Mouse (Mus musculus) heart, embryonic 13.5 days (tissue): Measurements from ENCODE around the gene Pih1d1. TPM values are rescaled to one million over a fixed set of nuclear protein-coding genes. Genes with fewer than 3 reads are reported as not detected.
"Not testable (repeated sequence)": the region's sequence is repeated elsewhere in the genome, so short reads cannot be mapped to it uniquely, and the experiment has no call there.

ENCODE experiments used
- ATAC-seq: fragments of 200-750 bp; cut with Nextera tagmentation; 2 replicates; pipeline ENCODE4 v1.8.0; 2017; ENCODE audit warnings: moderate TSS enrichment; ENCODE audit not compliant: insufficient number of reproducible peaks, low FRiP score, low TSS enrichment; ENCODE audit errors: extremely low read depth
- H3K27ac ChIP-seq: fragments of 300-500 bp; sonication (generic); replicated peaks from 2 replicates; pipeline ENCODE4 v1.5.1; 2015; ENCODE audit warnings: moderate library complexity, mild to moderate bottlenecking, inconsistent platforms
- H3K27me3 ChIP-seq: fragments of 300-500 bp; sonication (generic); replicated peaks from 2 replicates; pipeline ENCODE4 v1.6.1; 2015; ENCODE audit warnings: mild to moderate bottlenecking, inconsistent platforms
- H3K36me3 ChIP-seq: fragments of 300-500 bp; sonication (generic); 2 replicates; pipeline ENCODE4 v1.6.1; 2015; ENCODE audit warnings: mild to moderate bottlenecking, inconsistent platforms
- H3K4me1 ChIP-seq: fragments of 300-500 bp; sonication (generic); 2 replicates; pipeline ENCODE4 v1.6.1; 2015; ENCODE audit warnings: inconsistent platforms
- H3K4me2 ChIP-seq: fragments of 300-500 bp; sonication (generic); 2 replicates; pipeline ENCODE4 v1.6.1; 2015; ENCODE audit warnings: inconsistent platforms, mild to moderate bottlenecking, moderate library complexity
- H3K4me3 ChIP-seq: fragments of 300-500 bp; sonication (generic); 2 replicates; pipeline ENCODE4 v1.5.1; 2015; ENCODE audit warnings: moderate library complexity, mild to moderate bottlenecking, inconsistent platforms
- H3K9ac ChIP-seq: fragments of 300-500 bp; sonication (generic); 2 replicates; pipeline ENCODE4 v1.6.1; 2015; ENCODE audit warnings: inconsistent platforms, mild to moderate bottlenecking, moderate library complexity
- H3K9me3 ChIP-seq: fragments of 300-500 bp; sonication (generic); 2 replicates; pipeline ENCODE4 v1.6.1; 2016; ENCODE audit warnings: inconsistent platforms
- WGBS: fragments of 180-500 bp; shearing (Covaris S2); methylation state at CpG from one replicate; pipeline ENCODE4 v1.1.7; 2015; ENCODE audit warnings: mixed read lengths; 5-methylcytosine and 5-hydroxymethylcytosine counted together
- polyA plus RNA-seq: library from polyadenylated mRNA; unstranded; fragments of >200 nt; fragmentation: Nextera tagmentation; extraction: Ambion mirVana; gene quantifications from 2 replicates; pipeline ENCODE4 v1.2.1, GENCODE M21; 2015

Gene Pih1d1
- polyA plus RNA-seq: 82.2 and 89.3 TPM in 2 replicates

- WGBS: 4% methylated on average over 69 of the region's 69 CpGs
- ATAC-seq: peak; percentile 89
- H3K27me3 ChIP-seq: no peaks in the 10 kb centered on the region
Measured at GRCm38 (mm10) chr7:45154096-45154992, at the start of gene Pih1d1, which contains the start of gene Aldh16a1. Pih1d1 (plus strand) TSS chr7:45154303. Aldh16a1 (minus strand) TSS chr7:45154584.

DNA sequence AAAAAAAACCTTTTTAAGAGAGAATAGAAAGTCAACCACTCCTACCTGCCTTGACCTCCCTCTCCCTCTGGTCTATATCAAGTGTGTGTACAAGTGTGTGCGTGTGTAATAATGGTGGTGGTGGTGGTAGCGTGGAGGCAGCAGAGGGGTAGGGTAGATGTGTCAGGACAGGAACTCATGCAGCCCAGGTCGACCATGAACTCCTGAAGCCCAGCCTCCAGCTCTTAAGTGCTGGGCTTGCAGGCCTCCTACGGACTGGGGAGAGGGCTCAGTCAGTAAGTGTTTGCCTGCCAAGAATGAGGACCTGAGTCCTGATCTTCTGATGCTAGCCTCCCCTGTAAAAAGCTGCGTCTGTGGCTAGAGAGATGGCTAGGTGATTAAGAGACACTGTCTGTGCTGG is 49.2 kb upstream of the Pih1d1 start:
- Histone ChIP-seq H3K36me3 (no peaks in the 10 kb centered on the region), H3K27me3 (no peaks in the 10 kb centered on the region), H3K4me3 (no peak overlapping the region), H3K4me1 (peaks cover 26% of the 10 kb centered on the region), H3K4me2 (no peak overlapping the region), H3K9me3 (no peaks in the 10 kb centered on the region), H3K9ac (no peak overlapping the region), H3K27ac (no peak overlapping the region)
- WGBS: 62% methylated on average over 5 of the region's 5 CpGs
- ATAC-seq: no peak

More at GRCm38 (mm10) chr7:45154096-45154992, at the start of gene Pih1d1, which contains the start of gene Aldh16a1:
- H3K4me1 ChIP-seq: peaks cover 21% of the 10 kb centered on the region
- H3K36me3 ChIP-seq: peaks cover 31% of the 10 kb centered on the region
- H3K4me2 ChIP-seq: peak within 1 kb of the TSS; percentile 77
- H3K9me3 ChIP-seq: no peaks in the 10 kb centered on the region
- peak within 1 kb of the TSS; percentile 95 for H3K9ac ChIP-seq
- H3K4me3 ChIP-seq: peak within 1 kb of the TSS; percentile 70
- peak within 1 kb of the TSS; percentile 95 for H3K27ac ChIP-seq

- H3K9ac ChIP-seq: no peak overlapping the region
Measured at GRCm38 (mm10) chr7:45105491-45105890, 48.6 kb upstream of the Pih1d1 start.

DNA sequence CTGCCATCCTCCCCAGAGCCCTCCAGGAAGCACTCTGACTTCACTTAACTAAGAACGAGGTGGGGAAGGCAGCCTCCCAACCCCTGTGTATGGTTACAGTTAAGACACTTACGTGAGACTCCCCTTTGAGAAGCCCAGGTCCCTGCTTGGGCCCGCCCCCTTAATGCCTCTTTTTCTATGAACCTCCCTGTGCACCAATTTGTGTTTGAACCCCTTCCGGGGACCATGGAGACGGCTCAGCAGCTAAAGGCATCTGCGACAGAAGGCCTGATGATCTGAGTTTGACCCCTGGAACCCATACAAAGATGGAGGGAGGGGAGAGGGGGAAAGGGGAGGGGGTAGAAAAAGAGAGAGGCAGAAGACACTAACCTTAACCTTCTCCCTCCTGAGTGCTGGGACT is 47.7 kb upstream of the Pih1d1 start:
- Histone ChIP-seq H3K36me3 (no peaks in the 10 kb centered on the region), H3K27me3 (no peaks in the 10 kb centered on the region), H3K9me3 (no peaks in the 10 kb centered on the region), H3K27ac (no peak overlapping the region), H3K4me2 (no peak overlapping the region), H3K4me1 (peaks cover 26% of the 10 kb centered on the region), H3K9ac (no peak overlapping the region), H3K4me3 (no peak overlapping the region)
- no peak for ATAC-seq
- 68% methylated on average over 6 of the region's 6 CpGs for WGBS

More at GRCm38 (mm10) chr7:45105491-45105890, 48.6 kb upstream of the Pih1d1 start:
- Histone ChIP-seq H3K27me3 (no peaks in the 10 kb centered on the region), H3K4me2 (no peak overlapping the region), H3K36me3 (no peaks in the 10 kb centered on the region), H3K4me3 (no peak overlapping the region), H3K9me3 (no peaks in the 10 kb centered on the region), H3K27ac (no peak overlapping the region), H3K4me1 (peaks cover 26% of the 10 kb centered on the region)
- WGBS: 71% methylated on average over 8 of the region's 8 CpGs
- no peak for ATAC-seq

DNA sequence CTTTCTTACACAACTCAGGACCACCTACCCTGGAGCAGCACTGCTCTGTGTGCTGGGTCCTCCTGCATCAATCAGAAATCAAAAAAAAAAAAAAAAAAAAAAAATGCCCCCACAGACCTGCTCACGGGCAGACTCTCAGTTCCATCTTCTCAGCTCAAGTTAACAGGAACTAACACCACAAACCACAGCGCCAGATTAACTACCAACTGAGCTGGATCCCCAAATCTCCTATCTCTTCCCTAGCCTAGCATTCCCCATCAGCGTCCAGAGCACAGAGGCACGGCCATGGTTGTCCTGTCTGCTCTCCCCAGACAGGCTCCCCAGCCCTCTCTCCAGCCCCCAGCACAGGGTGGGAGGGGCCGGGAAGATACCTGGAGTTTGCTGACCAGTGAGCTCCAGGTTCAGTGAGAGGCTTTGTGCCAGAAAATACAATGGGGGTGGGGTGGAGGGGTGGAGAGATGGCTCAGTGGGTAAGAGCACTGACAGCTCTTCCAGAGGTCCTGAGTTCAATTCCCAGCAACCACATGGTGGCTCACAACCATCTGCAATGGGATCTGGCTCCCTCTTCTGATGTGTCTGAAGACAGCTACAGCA is 47.0 kb upstream of the Pih1d1 start:
- Histone ChIP-seq H3K9ac (no peak overlapping the region), H3K9me3 (no peaks in the 10 kb centered on the region), H3K36me3 (no peaks in the 10 kb centered on the region), H3K4me1 (peaks cover 23% of the 10 kb centered on the region), H3K27ac (no peak overlapping the region), H3K27me3 (no peaks in the 10 kb centered on the region), H3K4me3 (no peak overlapping the region), H3K4me2 (no peak overlapping the region)
- 42% methylated on average over 5 of the region's 5 CpGs for WGBS
- no peak for ATAC-seq

GRCm38 (mm10) chr7:45110089-45110488 is 44.0 kb upstream of the Pih1d1 start:
- not testable (repeated sequence) for H3K9me3 ChIP-seq, H3K9ac ChIP-seq, H3K4me3 ChIP-seq, H3K4me2 ChIP-seq, ATAC-seq, H3K36me3 ChIP-seq, H3K27me3 ChIP-seq, H3K27ac ChIP-seq
- H3K4me1 ChIP-seq: peaks cover 18% of the 10 kb centered on the region
- 84% methylated on average over 4 of the region's 4 CpGs for WGBS

- H3K4me3 ChIP-seq: no peak overlapping the region
- no peaks in the 10 kb centered on the region for H3K36me3 ChIP-seq
- no peak overlapping the region for H3K9ac ChIP-seq
- peaks cover 25% of the 10 kb centered on the region for H3K4me1 ChIP-seq
- H3K4me2 ChIP-seq: no peak overlapping the region
- no peaks in the 10 kb centered on the region for H3K9me3 ChIP-seq
- no peak overlapping the region for H3K27ac ChIP-seq
- 55% methylated on average over 2 of the region's 2 CpGs for WGBS
- ATAC-seq: no peak
- no peaks in the 10 kb centered on the region for H3K27me3 ChIP-seq
Measured at GRCm38 (mm10) chr7:45111940-45112339, 42.2 kb upstream of the Pih1d1 start.

DNA sequence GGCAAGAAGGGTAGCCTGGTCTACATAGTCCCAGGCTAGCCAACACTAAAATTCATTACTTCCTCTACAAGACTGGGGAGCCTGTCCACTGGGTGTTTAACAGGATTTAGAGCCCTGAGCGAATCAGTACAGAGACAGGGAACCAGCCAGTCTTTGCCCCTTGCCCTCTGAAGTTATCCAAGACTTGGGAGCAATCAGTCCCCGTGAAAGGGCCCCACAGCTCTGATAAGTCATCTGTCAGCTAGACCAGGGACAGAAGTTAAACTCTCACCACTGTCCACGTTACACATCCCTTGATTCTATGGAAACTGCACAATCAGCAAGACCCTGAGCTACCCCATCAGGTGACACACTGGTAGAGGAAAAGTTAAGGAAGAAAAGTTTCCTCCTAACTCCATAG is 41.6 kb upstream of the Pih1d1 start:
- no peak overlapping the region for H3K9ac ChIP-seq
- H3K9me3 ChIP-seq: no peaks in the 10 kb centered on the region
- no peaks in the 10 kb centered on the region for H3K27me3 ChIP-seq
- WGBS: 48% methylated on average over 3 of the region's 3 CpGs
- peaks cover 26% of the 10 kb centered on the region for H3K4me1 ChIP-seq
- no peak overlapping the region for H3K4me2 ChIP-seq
- no peaks in the 10 kb centered on the region for H3K36me3 ChIP-seq
- no peak overlapping the region for H3K4me3 ChIP-seq
- ATAC-seq: no peak
- H3K27ac ChIP-seq: no peak overlapping the region

DNA sequence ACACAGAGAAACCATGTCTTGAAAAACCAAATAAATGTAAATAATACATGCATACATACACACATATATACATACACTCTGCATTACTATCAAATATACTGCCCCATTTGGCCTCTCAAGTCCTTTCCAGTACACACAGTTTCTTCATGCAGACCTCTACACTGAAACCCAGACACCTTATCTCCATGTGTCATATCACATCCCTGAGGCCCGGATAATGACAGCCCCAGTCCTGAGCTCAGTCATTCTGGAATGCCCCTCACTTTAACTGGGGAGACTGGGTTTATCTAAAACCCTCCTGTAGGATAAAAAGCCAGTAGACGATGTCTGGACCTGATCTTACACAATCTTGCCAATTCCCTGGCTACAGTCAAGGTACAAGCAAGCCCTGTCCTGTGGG is 40.6 kb upstream of the Pih1d1 start:
- Histone ChIP-seq H3K9ac (no peak overlapping the region), H3K27me3 (no peaks in the 10 kb centered on the region), H3K4me2 (no peak overlapping the region), H3K4me3 (no peak overlapping the region), H3K36me3 (peaks cover 9% of the 10 kb centered on the region), H3K4me1 (peaks cover 34% of the 10 kb centered on the region), H3K9me3 (no peaks in the 10 kb centered on the region), H3K27ac (peak overlapping the region; percentile 56)
- ATAC-seq: no peak
- WGBS: 17% methylated on average over 2 of the region's 2 CpGs

- ATAC-seq: no peak
Measured at GRCm38 (mm10) chr7:45117566-45117965, 36.5 kb upstream of the Pih1d1 start.

GRCm38 (mm10) chr7:45118336-45118735 is 35.8 kb upstream of the Pih1d1 start:
- 80% methylated on average over 6 of the region's 6 CpGs for WGBS
- peaks cover 56% of the 10 kb centered on the region for H3K36me3 ChIP-seq

More at GRCm38 (mm10) chr7:45117566-45117965, 36.5 kb upstream of the Pih1d1 start:
- Histone ChIP-seq H3K4me2 (no peak overlapping the region), H3K4me3 (no peak overlapping the region), H3K27ac (no peak overlapping the region), H3K27me3 (no peaks in the 10 kb centered on the region), H3K9ac (peak overlapping the region; percentile 35), H3K4me1 (peaks cover 48% of the 10 kb centered on the region), H3K9me3 (no peaks in the 10 kb centered on the region), H3K36me3 (peaks cover 49% of the 10 kb centered on the region)
- WGBS: 81% methylated on average over 8 of the region's 8 CpGs

More at GRCm38 (mm10) chr7:45118336-45118735, 35.8 kb upstream of the Pih1d1 start:
- Histone ChIP-seq H3K4me3 (no peak overlapping the region), H3K27me3 (no peaks in the 10 kb centered on the region), H3K27ac (no peak overlapping the region), H3K9me3 (no peaks in the 10 kb centered on the region), H3K9ac (no peak overlapping the region), H3K4me1 (peaks cover 50% of the 10 kb centered on the region), H3K4me2 (no peak overlapping the region)
- ATAC-seq: no peak
